Mouse (Mus musculus): ENCODE measurements around the gene Syngr1.

DNA sequence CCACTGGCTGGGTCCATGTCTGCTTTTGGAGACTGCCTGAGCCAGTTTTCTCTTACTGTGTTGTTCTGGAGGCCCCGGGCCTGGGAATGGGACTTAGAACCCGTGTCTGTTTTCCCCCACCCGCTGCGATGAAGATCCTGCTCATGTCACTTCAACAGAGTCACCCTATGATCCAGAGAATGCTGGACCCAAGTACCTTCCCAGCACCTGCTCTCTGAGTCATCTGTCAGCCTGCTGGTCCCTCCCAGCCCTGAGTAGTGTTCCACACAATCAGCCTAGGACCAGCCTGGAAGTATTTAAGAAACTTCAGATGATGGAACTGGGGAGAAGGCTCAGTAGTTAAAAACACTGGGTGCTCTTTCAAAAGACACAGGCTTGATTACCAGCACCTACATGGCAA, 72.6 kb downstream of the Syngr1 start:
- TF ChIP-seq CTCF (IDR thresholded peaks at IDR 0.05; ENCODE audit: low read depth, low read length) (no peak), POLR2A (IDR thresholded peaks at IDR 0.05; ENCODE audit: borderline replicate concordance, low read depth, low read length) (no peak)

All from bone marrow macrophage, adult 2 months (primary cell).